Mouse (Mus musculus): ENCODE measurements around the gene Apobec4.
A peak's percentile ranks its signal among the peaks of the same experiment; 100 is the strongest.
"Not testable (repeated sequence)": the region's sequence is repeated elsewhere in the genome, so short reads cannot be mapped to it uniquely, and the experiment has no call there.

Gene Apobec4

DNA sequence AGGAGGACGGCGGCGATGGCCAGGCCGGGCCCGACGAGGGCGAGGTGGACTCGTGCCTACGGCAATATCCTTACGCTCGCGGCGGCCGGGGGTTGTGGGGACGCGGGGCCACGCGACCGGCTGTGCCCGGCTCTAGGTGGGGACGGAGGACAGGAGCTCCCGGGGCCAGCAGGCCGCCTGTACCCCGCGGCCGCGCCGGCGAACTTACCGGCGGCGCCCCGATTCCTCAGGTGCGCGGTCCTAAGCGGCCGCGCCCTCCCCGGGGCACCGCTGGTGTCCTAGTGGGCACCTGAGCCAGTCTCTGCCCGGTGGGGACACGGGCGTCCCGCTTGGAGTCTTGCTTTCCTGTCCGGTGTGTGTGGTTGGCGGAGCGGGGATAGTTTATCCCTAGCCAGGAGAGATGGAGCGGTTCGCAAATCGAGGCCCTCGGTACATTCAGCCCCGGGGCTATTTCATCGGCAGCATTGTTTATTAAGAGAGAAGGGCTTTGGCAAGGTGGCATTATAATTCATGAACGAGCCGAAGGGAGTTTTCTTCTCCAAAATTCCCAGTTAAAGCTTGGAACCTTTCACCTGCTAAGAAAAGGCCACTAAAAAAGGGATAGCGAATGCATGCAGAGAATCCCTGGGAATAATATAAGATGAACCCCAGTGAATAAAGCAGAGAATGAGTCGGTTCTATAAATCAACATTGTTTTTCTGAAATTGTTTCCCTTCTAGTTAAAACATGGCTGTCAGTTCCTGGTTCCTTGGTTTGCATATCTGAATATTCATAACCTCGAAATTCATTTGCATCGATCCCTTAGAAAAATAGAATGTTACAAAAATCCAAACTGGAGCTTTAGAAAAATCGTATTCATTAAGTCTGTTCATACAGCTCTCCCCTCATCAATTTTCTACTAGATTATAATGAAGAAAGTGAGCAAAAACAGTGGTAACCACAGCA lies 16.7 kb downstream of the Apobec4 start:
- DNase-seq = no peak

DNA sequence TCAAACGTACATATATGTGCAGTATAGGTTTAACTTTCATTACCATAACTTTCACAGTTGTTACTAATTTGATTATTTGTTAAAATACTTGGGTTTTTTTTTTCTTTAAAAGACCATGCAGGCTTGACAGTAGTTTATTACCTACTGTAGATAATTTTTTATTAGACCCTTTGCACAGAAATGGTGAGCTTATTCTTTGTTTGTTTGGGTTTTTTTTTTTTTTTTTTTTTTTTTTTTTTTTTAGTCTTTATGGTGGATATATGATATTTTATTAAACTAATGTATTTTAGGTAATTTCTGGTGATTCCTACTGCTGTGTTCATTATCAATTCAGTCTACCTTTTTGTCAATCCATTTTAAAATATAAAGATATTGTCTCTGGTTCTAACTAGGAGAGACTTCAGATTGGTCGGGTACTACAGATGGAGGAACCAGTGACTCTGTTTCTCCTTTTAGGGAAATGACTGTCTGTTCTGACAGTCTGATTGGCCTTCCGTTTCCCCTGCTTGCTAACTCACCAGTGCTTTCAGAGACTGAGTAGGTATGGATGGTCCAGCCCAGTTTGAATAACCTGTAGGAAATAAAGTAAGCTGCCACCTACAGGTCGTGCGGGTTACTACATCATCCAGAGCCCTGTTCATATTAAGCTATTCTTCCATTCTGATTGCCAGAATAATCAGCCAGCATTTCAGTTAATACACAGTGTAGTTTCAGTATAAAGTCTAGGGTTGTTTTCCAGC lies 17.6 kb downstream of the Apobec4 start:
- peak; percentile 89 for DNase-seq

DNA sequence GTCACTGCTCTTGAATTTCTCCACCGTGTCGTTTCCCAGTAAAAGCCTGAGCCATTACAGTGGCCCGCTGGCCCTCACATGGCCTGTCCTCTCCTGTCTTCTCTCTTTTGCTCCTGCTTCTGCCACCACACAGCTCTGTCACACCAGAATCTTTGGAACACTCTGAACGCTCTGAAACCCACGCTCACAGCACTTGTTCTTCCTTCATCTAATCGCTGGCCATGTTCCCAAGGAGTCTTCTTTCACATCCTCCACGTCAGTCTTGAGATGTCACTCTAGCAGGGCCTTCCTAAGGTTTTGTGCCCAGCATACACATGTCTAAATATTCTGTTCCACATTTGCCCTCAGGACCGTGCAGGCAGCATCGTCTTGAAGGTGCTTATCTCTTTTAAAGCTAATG lies 20.7 kb downstream of the Apobec4 start:
- DNase-seq = no peak

DNA sequence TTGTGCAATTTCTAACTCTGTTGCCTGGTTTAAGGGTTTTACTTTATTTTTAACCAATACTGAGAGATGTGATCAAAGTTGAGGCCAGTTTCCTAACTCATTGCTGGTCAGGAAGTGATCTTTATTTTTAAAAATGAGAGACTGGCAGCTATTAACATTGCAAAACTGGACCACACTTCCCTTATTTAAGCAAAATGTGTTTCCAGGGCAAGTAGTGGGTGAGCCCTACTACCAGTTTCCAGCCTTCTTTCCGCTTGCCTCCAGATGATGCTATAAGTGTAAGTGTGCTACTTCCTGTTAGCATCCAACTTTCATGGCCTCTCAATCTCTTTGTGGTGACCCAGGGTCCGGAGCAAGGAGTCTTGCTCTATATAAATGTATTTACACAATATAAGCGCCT lies 24.2 kb downstream of the Apobec4 start:
- not testable (repeated sequence) for DNase-seq

DNA sequence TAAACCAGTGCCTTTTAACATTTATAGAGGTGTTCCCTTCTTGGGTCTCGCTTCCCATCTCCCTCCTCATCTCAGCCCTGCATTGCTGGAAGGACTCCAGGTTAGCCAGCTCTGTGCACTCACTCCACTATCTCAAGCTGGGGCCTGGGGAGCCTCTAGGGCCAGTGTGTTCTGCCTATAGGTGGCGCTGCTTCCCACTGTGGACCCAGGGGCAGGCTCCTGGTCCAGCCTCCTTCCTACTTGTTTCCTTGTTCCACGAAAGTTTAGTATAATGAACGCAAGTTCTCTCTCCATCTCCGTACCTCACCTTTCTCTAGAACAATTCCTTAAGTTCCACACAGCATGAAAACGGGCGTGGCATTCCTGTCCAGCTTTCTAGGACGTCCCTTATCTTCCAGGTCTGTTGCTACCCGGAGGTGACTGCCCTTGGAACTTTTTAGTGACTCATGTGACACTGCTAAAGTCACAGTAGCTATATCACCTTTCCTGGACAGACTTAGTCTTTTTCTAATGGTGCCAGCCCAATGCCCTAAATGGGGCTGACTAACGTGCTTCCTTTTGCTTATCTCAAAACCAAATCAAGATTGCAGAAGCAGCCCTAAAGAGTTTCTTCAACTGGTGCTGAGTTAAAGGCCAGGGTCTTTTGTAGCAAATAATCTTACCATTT lies 28.9 kb downstream of the Apobec4 start:
- DNase-seq = peak; percentile 77

- no peak for DNase-seq
These were observed 34.3 kb downstream of the Apobec4 start for GRCm38 (mm10) chr1:152784620-152785019.

GRCm38 (mm10) chr1:152785446-152785845 lies 35.1 kb downstream of the Apobec4 start:
- not testable (repeated sequence) for DNase-seq

DNA sequence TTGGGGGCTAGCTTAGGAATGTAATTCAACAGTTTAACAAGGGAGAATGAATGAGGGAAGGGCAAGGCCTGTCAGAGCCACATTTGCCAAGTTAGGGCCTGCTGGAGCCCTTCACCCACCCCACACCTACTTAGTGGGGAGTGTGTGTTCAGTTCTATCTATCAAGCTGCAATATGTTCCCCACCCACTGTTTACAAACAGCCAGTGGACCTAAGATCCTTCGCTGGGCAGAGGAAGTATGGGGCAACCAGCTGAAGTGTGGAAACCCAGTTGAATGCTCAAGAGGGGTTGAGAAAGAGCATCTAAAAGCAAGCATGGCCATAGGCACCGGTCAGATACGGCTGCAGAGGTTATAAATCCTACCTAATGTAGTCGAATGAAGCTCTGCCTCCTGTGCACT lies 36.6 kb downstream of the Apobec4 start:
- no peak for DNase-seq

- no peak for DNase-seq
These were observed 37.8 kb downstream of the Apobec4 start for GRCm38 (mm10) chr1:152788121-152788660.

DNA sequence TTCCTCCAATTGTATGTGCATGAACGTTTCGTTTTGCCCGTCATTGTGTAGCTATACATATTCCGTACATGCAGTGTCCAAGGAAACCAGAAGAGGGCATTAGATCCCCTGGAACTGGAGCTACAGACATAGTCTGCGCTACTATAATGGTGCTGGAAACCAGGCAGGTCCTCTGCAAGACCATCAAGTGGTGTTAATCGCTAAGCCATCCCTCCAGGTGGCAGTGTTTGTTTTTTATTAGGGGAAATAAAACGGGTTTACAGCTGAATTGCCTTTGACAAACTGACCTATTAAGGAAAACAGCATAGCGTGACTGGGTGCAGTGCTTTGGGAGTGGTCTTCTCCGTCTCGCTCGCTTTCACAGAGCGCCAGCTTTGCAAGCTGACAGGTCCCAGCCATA lies 39.9 kb downstream of the Apobec4 start:
- peak; percentile 66 for DNase-seq

- DNase-seq = no peak
These were observed 40.5 kb downstream of the Apobec4 start for GRCm38 (mm10) chr1:152790821-152791220.

- no peak for DNase-seq
These were observed 40.9 kb downstream of the Apobec4 start for GRCm38 (mm10) chr1:152791269-152791668.

DNA sequence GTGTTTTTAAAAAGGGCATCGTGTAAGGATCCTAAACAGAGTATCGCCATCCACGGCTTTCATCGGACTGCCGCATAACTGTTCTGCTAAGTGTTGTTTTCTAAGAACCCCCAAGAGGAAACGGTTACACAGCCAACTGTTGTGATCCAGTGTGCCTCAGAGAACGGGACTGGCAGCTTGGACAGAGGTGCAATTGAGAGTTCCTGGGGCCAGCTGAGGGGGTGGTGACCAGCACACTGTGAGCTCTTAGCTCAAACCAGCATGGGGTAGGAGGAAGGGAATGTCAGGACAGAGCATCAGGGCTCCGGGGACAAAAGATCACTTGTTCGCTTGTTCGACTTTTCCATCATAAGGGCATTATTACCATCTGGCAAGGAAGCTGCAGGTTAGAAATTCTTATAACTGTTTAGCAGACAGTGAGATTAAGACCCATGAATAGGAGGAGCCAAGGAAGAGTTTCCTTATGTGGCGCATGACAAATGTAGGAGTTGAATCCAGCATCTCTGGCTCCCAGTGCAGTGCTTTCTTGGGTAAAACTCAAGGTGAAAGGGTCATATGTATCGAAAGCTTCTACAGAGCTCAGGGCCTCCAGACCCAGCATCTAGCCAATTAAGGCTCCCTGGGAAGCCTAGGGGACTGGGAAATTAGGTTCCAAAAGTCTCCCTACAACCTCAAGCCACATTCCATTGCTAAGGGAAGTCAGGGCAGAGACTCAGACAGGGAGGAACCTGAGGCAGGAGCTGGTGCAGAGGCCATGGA lies 42.6 kb downstream of the Apobec4 start:
- no peak for DNase-seq

- no peak for DNase-seq
These were observed 43.3 kb downstream of the Apobec4 start for GRCm38 (mm10) chr1:152793495-152794130.

GRCm38 (mm10) chr1:152795688-152796255 lies 45.4 kb downstream of the Apobec4 start:
- DNase-seq = no peak

GRCm38 (mm10) chr1:152796683-152797263 lies 46.4 kb downstream of the Apobec4 start:
- DNase-seq = no peak

DNA sequence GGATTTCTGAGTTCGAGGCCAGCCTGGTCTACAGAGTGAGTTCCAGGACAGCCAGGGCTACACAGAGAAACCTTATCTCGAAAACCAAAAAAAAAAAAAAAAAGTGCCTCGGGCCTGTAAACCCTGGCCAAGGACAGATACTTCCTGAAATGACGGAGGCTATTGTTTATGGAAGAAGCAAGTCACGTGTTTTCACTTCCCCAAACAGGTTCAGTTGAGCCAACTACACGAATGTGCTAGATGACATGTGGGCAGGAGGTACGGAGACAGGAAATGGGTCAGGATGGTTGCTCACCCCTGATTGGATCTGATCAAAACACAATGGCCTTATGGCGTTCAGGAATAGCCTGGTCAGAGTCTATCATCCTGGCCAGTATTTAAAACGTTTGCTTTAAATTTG lies 47.8 kb downstream of the Apobec4 start:
- DNase-seq = no peak

GRCm38 (mm10) chr1:152799897-152800296 lies 49.5 kb downstream of the Apobec4 start, which contains the start of gene Ncf2:
Ncf2 (plus strand) TSS chr1:152800194.
- DNase-seq = peak; percentile 55

- DNase-seq = no peak
These were observed 50.4 kb downstream of the Apobec4 start for GRCm38 (mm10) chr1:152800633-152801176.

GRCm38 (mm10) chr1:152804907-152805306 lies 54.6 kb downstream of the Apobec4 start:
- DNase-seq = no peak

Measured in kidney, postnatal 14 days (tissue).